Mouse (Mus musculus): Measurements from ENCODE around the gene Kitl.

The Kitl gene

GRCm38 (mm10) chr10:100115570-100115969, 100.1 kb downstream of the Kitl start:
- peak; percentile 9 for DNase-seq (ENCODE audit: low spot score)

DNA sequence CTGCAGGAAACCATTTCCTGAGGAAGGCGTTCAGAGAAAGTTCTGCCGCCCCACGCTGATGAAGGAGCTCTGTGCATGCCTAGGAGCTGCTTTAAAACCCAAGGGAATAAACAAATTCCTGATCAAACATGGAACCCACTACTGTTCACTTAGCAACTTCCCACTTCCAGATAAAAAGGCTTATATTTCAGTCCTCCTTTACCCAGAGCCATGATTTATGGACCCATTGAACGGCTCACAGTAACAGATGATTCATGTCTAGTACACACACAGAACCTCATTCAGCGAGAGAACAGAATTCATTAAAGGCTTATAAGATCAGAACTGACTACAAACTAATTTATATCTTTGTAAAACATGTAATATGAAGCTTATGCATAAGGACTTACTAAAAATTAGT, 109.0 kb downstream of the Kitl start:
- DNase-seq (ENCODE audit: low spot score): no peak

DNA sequence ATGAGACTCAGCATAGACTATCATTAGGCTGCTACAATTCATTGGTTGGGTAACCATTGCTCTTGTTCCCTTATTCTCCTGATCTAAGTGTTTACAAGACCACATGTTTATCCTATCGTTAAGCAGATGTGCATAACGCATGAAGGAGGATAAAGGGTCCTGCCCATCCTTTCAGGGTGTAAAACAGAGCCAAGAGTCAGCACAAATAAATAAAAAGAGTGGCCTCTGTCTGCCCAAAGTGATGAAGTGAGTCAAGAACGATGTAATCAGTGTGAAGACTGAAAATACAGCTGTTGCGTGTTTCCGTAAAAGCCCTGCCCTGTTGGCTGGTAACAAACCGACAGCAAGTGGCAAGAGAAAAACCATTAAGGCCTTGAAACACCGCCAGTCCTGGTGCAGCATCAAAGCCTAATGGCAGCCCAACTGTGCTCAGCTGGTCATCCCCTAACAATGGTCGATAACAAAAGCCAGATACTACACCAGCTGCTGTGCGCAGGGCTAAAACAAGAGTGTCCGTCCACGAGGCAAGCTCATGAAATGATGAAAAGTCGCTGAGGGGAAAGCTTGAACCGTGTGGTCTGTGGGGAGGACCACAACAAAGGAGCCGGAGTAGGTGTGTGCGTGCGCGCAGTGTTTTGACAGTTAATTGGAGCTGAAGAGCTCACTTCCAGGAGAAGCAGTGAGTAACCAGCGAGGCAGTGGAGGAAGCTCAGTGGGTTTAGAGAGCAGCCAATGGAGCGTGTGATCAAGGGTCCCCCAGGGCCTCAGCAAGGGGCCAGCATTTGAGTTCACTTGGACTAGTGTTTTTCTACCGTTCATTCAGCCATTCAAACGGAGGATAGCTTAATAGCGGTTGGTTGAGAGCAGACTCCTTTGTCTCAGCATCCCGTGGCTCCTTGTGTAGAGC, 112.7 kb downstream of the Kitl start:
- no peak for DNase-seq (ENCODE audit: low spot score)

DNA sequence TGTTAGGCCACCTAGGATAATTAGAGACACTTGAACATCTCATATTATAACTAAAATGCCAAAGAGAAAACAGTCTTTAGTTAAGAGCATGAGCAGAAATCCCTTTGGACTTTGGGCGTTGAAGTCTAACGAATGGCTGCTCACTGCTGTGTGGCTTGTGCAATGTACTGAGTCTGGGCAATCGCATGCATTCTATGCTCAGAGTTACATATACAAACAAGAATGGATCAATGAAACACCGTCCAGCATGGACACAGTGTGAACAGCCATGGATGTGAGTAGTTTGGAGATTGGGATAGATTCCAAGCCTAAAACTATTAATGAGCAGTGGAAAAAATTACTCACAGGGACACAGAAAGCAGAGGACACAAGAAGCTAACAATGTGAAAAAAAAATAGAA, 116.2 kb downstream of the Kitl start:
- no peak for DNase-seq (ENCODE audit: low spot score)

DNA sequence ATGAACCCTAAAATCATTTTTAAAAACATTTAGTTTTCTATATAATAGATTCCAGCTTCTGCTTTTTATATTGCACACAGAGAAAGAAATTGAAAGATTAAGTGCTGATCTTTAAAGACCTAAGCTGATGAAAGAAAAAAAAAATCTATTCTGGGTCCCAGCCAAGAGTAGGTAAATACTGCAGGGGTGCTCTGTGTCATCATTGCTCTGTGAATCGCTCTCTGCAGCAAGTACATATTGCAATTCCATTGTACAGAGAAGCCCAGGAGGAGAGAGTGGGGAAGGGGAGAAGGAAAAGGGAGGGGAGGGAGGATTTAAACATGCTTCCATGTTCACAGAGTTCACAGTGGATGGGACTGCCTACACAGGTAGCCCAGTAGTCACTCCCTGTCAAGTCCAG, 116.9 kb downstream of the Kitl start:
- no peak for DNase-seq (ENCODE audit: low spot score)

DNA sequence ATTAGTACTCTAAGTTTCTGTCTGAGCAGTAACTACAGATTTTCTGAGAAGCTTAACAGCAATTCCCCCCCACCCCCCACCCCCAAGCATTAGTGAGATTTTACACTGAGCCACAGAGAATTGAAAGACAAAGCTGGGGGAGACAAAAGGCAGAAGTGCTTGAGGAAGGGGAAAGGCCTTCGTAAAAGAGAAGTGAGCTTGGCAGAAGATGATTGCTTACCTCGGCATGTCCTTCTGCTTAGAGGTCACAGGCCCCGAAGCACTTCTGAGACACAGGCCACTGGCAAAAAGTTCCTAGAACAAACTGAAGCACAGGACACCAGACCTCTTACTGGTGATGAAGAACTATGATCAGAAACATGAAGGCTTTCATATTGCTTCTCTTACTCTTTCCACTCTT, 123.1 kb downstream of the Kitl start:
- DNase-seq (ENCODE audit: low spot score): no peak

GRCm38 (mm10) chr10:100148123-100148522, 132.7 kb downstream of the Kitl start:
- no peak for DNase-seq (ENCODE audit: low spot score)
